Mouse (Mus musculus) frontal cortex, postnatal 10 days (tissue): ENCODE measurements at regions not wholly inside any gene's neighbourhood (a gene's known extent, or its start where the extent isn't known, plus 50 kb on each side); places are given as distances from the start of the nearest gene placed in this dataset.

ENCODE experiments used
- DNase-seq, 2 experiments: peaks; one replicate each; pipeline ENCODE4 v3.0.0; 2022; ENCODE audit warnings: low spot score in 2 of 2, mixed read lengths in 1 of 2

GRCm38 (mm10) chr3:81482742-81483141 lies 446.5 kb downstream of the Pdgfc start:
- no peak for DNase-seq

GRCm38 (mm10) chr3:81483363-81483762 lies 447.1 kb downstream of the Pdgfc start:
- DNase-seq, result no peak

GRCm38 (mm10) chr3:81505316-81505715 lies 427.1 kb upstream of the Ctso start:
- no peak for DNase-seq

- no peak for DNase-seq
Observed at GRCm38 (mm10) chr3:81508611-81509010, 423.8 kb upstream of the Ctso start.

GRCm38 (mm10) chr3:81521804-81522203 lies 410.6 kb upstream of the Ctso start:
- DNase-seq, result no peak

- DNase-seq, result no peak
Observed at GRCm38 (mm10) chr3:81530872-81531271, 401.5 kb upstream of the Ctso start.

- DNase-seq, result no peak
Observed at GRCm38 (mm10) chr3:81535448-81536205, 396.8 kb upstream of the Ctso start.

- no peak for DNase-seq
Observed at GRCm38 (mm10) chr3:81554773-81555172, 377.6 kb upstream of the Ctso start.

GRCm38 (mm10) chr3:81562610-81563258 lies 369.7 kb upstream of the Ctso start:
- DNase-seq, result no peak

GRCm38 (mm10) chr3:81563858-81564756 lies 368.3 kb upstream of the Ctso start:
- no peak for DNase-seq

GRCm38 (mm10) chr3:81564757-81565063 lies 367.7 kb upstream of the Ctso start:
- no peak for DNase-seq

- DNase-seq, result no peak
Observed at GRCm38 (mm10) chr3:81583387-81584027, 348.9 kb upstream of the Ctso start.

- peak in 1 of 2 experiments; percentile 2 for DNase-seq
Observed at GRCm38 (mm10) chr3:81589109-81589508, 343.3 kb upstream of the Ctso start.

GRCm38 (mm10) chr3:81629157-81629556 lies 303.2 kb upstream of the Ctso start:
- DNase-seq, result no peak

GRCm38 (mm10) chr3:81658490-81658889 lies 273.9 kb upstream of the Ctso start:
- no peak for DNase-seq

- no peak for DNase-seq
Observed at GRCm38 (mm10) chr3:81661620-81662019, 270.8 kb upstream of the Ctso start.

GRCm38 (mm10) chr3:81666262-81666661 lies 266.1 kb upstream of the Ctso start:
- no peak for DNase-seq

- DNase-seq, result no peak
Observed at GRCm38 (mm10) chr3:81676570-81676969, 255.8 kb upstream of the Ctso start.

GRCm38 (mm10) chr3:81701974-81702697 lies 230.3 kb upstream of the Ctso start:
- DNase-seq, result no peak

- no peak for DNase-seq
Observed at GRCm38 (mm10) chr3:81718911-81719310, 213.5 kb upstream of the Ctso start.

GRCm38 (mm10) chr3:81735463-81735862 lies 196.9 kb upstream of the Ctso start:
- DNase-seq, result peak in 1 of 2 experiments; percentile 9
